Mouse (Mus musculus) cerebellum, adult 9-10 months (tissue): Measurements from ENCODE around the gene Gmeb1.
"Not testable (repeated sequence)": the region's sequence is repeated elsewhere in the genome, so short reads cannot be mapped to it uniquely, and the experiment has no call there.

Experiments
- DNase-seq: peaks from one replicate; pipeline ENCODE4 v3.0.0; 2022

Gene Gmeb1

DNA sequence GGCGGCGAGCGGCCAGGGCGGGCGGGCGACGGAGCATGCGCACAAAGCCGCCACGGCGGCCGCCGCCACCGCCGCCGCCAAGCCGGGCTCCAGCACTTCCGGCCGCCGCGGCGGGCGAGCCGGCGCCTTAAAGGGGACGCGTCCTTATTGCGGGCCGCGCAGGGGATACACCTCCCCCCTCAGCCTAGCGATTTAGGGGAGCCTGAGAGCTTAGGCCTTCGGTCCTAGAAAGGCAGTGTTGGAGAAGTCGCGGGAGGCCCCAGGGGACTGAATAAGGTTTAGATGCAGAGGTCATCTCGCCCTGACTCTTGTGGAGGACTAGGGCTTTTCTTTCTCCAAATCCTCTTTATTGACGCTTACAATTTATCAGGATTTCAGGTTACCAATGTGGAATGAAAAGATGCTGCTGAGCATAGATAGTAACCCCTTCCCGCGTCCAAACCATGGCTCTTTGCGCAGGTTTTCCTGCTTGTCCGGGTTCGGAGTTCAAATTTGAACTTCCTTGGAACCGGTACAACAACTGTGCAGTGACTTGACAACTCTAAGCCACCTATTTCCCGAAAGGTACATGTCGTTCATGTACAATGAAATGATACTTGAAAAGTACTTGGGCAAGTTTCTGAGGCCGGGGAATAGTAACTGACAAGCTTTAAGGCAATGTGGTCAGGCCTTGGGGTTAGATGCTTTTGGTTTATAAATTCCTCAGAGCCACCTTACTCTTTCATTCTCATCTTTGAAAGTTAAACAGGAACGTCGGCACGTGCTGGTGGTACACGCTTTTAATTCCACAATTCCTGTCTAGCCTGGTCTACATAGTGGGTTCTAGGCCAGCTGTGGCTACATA, at the start of gene Gmeb1:
Gene Gmeb1, minus strand, starts transcription at position 89 of the 844 bp plus-strand sequence.
- DNase-seq: peak; percentile 81

DNA sequence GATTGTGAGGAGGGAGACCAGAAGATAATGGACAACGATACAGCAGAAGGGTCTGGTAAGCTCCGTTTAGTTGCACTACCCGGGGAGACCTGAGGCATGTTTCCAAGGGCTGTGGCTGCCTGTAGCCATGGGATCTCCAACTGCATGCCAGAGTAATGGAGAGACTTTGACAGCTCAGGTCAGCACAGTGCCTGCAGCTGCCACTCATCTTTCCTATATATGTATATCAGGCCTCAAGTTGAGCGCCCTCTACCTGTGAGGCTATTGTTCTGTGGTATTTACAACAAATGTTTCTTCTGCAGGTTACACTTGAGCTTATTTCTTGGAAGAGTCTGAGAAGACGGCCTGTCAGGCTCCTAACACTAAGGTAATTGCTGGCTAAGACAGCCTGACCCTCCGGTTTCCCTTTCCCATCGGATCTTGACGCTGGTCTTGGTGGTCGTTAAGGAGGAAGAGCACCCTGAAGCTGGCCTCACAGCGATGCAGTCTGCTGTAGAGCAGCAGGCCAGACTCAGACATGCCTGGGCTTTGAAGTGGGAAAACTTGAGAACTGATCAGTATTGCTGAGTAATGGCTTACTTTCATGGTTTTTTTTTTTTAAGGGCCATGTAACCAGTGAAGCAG, 48.6 kb upstream of the Gmeb1 start:
- DNase-seq: peak; percentile 48

DNA sequence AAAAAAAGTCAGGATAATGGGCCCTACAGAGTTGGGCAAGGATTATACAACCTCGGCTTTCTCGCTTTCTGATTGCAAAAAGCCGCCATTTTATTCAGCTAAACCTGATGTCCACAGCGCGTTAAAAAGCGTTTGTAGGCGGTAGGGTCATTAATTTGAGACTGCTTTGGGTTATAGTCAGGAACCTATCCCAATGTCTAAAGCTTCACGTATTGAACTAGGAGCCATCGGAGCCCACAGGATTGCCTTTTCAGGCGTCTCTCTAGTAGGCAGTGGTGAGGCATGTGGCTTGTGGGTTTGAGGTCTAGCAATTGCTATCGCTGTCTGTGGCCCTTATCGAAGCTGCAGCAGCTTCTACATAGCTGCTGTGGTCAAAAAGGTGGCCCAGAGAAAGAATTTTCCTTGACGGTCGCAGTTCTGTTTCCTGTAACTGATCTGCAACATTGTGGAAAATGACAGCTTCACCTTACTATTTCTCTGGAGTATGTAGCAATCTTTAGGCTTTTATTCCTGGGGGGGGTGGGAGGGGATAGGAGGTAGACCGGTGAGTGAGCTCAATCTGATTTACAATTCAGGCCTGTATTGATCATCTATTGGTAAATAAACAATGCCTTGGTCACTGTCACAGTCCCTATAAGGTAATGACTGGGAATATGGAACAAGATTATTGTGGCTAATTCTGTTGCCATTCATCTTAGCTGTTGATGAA, 47.9 kb upstream of the Gmeb1 start:
- DNase-seq: no peak

DNA sequence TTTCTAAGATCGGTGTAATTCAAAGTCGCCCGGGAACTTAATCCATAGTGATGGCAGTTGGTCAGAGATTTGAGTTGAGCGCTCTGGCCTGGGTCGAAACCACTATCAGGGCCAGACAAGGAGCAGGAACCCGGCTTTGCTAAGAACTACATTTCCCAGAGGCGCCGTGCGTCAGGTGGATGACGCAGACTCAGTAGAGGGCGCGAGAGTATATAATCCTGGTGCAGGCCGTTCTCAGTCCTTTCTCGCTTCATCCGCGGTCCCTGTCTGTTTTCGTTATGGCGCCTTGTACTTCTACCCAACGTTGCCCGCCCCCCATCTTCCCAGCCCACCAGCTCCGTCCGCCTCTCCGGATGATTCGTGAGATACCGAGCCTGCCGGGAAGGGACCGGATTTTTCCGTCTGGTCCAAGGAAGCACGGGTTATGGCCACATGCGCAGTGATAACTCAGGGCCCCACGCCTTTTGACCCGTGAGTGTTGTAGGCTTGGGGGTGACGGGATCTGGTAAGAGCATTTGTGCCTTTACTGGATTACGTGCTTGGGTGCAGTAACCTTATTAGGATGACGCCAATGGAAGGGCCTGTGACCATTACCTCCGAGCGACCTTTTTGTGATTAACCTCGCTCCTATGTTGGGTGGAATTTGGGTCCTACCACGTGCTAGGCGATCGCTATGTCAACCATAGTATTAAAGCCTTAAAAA, 47.2 kb upstream of the Gmeb1 start:
- DNase-seq: peak; percentile 92

DNA sequence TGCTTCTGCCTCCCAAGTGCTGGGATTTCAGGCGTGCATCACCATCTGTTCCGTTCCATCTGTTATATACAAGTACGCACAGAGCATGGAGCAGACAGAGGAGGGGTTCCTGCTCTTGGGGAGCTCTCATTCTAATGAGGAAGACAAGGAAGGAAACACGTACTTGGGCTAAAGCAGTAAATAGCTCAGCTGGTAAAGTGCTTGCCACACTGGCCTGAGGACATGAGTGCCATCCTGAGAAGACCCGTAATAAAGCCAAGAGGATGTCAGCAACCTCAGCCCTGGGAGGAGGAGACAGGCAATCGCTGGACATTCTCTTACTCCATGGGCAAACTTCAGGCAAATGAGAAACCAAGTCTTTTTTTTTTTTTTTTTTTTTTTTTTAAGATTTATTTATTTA, 44.6 kb upstream of the Gmeb1 start:
- no peak for DNase-seq

DNA sequence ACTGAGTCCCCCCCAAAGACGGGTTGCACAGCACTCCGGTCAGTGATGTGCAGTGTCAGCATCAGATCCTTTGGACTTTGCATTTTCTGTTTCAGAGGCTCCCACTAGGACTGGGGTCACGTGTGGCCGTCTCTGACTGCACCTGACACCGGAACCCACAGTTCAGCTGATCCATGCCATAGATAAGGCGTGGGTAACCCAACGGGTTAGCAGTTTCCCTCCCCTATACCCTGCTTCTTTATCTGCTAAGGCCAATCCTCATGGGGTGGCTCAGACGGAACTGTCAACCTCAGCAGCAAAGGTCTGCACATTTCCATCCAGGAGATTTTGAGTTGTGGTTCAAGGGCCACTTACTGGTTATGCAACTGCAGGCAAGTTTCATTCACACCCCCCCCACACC, 43.9 kb upstream of the Gmeb1 start:
- no peak for DNase-seq

DNA sequence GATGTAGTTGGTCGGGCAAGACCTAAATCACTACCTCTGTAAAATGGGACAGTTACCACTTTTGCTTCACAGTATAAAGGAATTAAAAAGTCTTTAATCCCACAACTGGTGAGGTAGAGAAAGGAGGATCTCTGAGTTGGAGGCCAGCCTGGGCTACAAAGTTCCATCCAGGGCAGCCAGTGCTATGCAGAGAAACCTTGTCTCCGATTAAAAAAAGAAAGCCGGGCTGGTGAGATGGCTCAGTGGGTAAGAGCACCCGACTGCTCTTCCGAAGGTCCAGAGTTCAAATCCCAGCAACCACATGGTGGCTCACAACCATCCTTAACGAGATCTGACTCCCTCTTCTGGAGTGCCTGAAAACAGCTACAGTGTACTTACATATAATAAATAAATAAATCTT, 42.1 kb upstream of the Gmeb1 start:
- DNase-seq: not testable (repeated sequence)

DNA sequence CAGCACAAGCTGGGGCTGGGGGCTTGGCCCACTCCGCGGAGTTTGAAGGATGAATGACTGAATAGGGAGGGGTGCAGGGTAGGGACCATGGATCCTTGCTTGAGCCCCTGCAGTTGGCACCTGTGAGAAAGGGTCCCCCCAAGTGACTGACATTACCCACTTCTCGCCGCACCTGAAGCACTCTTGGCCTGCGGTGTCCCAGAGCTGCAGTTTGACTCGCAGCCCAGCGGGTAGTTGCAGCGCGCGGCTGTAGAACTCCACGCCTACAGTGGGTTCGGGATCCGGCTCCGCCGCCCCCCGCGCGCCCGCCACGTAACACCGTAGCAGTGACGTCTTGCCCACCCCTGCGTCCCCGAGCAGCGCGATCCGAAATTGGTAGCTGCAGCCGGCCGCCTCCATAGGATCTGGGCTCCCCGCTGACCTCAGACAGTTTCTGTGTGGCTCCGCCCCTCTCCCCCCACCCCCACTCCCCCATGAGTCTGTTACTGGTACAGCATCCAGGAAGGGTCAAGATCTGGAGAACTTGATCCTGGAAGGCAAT, 41.6 kb upstream of the Gmeb1 start, which contains the start of gene Rab42:
Gene Rab42, minus strand, starts transcription at position 447 of the 541 bp plus-strand sequence.
- no peak for DNase-seq

DNA sequence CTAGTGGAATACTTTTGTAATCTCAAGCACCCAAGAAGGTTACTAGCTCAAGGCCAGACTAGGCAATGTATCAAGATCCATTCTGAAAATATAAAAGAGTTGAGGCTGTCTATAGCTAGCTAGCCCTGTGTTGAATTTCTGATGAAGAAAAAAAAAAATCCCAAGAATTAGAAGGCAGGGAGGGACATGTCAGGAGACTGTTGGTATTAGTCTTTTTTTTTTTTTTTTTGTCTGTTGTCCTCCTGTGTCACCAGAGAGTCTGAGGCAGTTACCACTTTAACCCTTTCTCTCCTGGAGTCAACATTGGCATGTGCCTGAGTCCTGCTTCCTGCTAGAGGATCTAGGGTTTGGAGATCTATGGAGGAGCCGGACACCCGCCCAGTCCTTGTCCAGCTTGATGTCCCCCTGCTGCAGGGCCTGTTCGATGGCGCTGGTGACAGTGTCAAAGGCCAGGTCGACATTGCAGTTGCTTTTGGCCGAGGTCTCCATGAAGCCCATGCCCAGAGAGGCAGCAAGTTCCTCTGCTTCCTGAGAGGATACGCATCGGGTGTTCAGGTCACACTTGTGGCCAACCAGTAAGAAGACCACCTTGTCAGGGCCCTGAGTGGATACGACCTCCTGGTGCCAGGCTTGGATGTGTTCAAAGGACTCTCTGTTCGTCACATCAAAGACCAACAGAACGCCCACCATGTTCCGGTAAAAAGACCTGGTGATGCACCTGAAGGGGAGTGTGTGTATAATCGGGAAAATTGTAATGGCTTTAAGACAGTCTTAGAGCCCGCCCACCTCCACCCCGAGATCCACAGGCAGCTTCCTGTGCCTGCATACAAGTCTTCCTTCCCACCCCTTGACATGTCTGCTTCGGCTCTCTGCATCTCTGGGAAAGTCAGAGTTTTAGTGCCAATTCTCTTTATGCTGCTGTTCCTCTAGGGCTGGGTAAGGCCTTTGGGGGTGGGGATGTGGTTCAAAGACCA, 40.9 kb upstream of the Gmeb1 start:
- no peak for DNase-seq

DNA sequence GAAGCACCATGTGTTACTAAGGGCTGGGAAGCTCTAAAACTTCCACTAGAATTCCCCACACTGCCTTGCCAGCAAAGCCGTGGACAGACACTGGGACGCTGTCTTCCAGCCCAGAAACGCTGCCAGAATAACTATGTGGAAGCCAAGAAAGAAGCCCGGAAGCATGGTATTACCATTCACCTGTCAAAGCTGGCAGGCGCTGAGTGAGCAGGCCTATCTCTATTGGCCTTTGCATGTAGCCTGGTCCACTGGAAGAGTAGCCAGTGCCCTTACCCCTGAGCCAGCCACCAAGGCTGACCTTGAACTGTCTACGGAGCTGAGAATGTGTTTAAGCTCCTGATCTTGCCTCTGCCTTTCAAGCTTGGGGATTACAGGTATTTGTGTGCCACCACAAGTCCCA, 40.1 kb upstream of the Gmeb1 start:
- DNase-seq: no peak

DNA sequence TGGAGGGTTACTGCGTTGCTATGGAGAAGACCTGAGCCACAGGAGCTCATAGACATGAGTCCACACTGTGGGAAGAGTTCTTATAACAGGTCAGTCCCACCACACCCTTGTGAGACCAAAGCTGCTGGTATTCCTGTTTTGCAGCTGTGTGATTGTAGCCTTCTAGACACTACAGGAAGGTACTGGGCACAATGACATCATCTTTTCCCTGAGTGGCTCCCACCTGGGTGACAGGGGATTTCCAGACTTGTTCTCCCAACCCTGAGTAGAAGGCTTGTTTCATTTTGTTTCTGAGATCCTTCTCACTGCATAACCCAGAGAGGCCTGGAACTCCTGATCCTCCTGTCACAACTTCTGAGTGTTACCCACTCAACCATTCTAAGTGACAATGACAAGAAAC, 38.4 kb upstream of the Gmeb1 start:
- no peak for DNase-seq

DNA sequence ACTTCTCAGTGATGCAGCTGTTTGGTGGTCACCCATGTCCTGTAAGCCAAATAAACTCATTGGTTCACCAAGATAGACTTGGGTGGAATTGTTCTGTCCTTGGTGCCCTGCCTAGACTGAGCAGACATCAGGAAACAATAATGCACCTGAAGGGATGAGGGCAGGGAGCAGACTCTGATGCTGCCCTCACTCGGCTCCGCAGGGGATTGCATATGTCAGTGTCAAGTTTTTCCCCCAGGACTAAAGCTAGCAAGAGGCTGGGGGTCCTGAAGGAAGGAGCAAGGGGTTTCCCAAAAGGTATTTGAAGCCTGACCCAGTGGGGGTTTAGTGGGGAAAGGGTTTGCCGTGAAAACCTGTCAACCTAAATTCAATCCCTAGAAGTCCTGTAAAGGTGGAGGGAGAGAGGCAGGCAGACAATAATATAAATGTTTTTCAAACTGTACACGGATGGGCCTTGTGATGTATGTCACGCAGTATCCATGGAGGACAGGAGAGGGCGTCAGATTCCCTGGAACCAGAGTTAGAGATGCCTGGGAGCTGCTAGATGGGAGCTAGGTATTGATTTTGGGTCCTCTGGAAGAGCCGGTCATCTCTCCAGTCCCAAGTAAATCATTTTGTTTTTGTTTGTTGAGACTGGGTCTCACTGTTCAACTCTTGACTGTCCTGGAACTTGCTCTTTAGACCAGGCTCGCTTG, 34.4 kb upstream of the Gmeb1 start:
- DNase-seq: no peak

DNA sequence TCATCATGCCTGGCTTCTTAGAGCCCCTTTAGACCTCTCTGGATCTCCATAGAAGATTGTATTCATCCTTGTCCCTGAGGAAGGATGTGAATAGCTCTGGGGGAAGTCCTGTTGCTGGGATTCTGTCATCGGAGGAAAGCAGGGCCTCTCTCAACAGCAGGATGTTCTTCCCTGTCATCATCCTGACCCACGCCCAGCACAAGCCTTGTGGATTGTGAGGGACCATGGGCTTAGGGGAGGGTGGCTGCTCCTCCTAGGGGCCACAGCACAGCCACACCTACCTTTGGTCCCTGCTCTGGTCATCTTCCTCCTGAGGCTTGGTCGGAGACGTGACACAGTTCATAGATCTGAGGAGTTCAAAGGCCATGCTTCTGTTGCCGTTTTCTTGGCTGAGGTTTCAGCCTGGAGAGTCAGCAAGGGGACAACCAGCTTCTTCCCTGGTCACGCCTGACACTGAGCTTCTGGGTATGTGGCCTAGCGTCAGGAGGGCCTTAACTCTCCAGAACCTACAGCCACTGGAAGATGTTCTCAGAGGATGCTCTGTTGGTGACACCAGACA, 32.4 kb upstream of the Gmeb1 start:
- no peak for DNase-seq

DNA sequence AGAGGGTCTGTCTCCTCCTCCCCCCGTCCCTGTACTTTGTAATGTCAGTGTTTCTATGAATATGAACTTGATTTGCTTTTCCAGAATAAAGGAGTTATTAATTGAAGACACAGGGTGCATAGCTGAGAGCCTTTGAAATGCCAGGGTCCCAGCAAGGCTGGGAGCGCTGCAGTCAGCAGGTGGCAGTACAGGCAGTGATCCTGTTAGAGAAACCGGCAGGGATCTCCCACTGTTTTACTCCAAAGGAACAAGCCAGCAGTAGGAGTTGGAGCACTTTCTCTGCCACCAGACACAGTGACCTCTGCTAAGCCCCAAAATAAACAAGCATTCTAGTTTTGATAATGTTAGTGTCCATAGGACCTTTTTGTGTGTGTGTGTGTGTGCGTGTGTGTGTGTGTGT, 31.6 kb upstream of the Gmeb1 start:
- no peak for DNase-seq

DNA sequence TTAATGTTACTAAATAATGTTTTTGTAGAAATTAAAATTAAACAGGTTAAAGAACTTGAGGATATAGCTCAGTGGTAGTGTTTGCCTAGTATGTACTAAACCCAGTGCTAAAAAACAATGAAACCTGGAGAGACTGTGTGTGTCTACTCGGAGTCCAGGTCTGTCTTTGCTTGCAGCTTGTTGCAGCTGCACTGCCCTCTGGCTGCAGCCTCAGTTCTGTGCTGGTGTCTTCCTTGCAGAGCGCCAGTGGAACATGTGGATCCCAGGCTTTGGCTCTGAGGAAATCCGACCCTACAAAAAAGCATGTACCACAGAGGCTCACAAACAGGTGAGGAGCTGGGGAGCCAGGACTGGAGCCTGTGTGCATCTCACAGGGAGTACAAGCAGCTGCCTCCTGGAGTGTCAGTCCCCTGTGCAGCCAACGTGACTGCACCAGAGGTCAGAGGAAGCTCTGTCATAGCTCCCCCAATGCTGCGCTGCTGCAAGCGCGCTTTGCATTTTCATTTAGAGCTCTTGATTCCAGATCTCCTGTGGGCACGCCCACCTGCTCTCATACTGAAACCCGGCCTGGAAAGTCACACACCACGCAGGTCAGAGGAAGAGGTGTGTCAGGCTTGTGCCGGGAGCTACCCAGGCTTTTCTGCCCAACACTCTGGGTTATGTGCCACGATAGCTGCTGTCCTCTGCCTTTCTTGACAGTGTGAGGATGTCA, 30.4 kb upstream of the Gmeb1 start:
- DNase-seq: no peak

DNA sequence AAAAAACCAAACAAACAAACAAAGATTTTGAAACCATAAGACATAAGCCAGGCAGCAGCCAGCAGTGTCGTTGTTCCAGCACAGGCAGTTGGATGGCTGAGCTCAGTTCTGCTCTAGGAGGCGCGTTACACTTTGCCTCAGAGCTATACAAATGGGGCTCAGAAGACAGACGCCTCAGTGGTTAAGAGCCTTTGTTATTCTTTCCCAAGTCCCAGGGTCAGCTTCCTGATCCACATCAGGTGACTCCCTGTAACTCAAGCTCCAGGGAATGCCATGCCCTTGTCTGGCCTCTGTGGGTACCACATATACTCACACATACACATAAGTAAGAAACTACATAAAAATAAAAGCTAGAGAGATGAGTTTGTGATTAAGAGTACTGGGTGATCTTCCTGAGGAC, 29.7 kb upstream of the Gmeb1 start:
- no peak for DNase-seq

DNA sequence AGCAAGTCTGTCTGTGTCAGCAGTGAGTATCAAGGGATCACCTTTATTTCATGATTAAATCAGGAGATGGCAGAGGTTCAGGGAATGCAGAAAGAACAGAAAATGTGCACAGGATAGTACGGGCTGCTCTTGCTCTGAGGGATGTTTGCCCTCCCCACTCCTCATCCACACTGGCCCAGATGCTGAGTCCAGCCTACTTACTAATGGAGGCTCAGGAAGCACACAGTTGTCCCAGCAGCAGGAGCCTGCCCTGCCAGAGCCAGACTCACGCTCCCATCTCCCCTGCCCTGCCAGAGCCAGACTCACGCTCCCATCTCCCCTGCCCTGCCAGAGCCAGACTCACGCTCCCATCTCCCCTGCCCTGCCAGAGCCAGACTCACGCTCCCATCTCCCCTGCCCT, 27.4 kb upstream of the Gmeb1 start:
- DNase-seq: not testable (repeated sequence)

DNA sequence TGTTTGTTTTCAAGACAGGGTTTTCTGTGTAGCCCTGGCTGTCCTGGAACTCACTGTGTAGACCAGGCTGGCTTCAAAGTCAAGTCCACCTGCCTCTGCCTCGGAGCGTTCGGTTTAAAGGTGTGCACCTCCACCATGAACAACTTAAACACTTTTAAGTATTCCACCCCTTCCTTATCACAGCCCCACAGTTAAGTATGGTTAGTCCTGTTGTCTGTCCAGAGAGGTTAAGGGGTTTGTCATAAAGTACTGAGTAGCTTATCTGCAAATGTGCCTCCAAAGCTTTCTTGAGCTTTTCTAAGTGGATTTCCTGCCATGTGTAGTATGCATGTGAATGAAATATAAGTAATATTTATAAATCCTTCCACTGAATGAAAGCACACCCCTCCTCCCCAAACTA, 14.5 kb upstream of the Gmeb1 start:
- no peak for DNase-seq

DNA sequence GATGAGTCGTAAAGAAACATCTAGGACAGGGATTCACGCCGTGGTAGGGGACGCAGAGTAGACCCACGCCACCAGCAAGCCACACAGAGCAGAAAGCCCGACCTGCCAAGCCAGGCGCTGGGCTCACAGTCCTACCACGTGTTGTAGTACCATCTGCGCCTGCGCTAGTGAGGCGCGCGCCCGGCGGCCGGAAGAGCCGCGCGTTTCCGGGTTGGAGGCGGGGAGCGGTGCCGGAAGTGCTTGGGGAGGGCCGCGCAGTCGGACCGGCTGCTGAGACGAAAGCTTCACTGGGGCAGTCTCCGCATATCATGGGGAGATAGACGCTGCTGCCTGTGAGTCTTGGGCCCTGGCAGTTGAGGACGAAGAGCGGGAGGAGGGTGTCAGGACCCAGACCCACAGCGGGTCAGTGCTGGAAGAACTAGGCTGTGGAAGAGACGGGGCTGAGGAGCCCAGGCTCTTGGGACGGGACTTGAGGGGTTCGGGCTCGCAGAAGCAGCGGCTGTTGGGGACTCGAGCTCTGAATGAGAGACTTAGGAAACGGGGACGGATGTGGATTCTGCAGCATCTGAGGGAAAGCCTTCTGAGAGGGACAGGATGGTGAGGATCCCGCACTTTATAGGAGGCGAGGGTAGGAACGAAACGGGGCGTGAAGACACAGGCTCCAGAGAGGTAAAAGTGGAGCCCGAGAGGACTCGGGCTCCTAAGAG, 12.9 kb upstream of the Gmeb1 start, which contains the start of gene Taf12:
Gene Taf12, plus strand, starts transcription at position 220 of the 707 bp plus-strand sequence.
- DNase-seq: peak; percentile 92
